Mouse (Mus musculus): Measurements from ENCODE around the gene Irgm2. TPM values are rescaled to one million over a fixed set of nuclear protein-coding genes. Genes with fewer than 3 reads are reported as not detected.

Gene Irgm2
- polyA plus RNA-seq (2012; rRNA removed): 2.0 and 2.4 TPM in 2 replicates

DNA sequence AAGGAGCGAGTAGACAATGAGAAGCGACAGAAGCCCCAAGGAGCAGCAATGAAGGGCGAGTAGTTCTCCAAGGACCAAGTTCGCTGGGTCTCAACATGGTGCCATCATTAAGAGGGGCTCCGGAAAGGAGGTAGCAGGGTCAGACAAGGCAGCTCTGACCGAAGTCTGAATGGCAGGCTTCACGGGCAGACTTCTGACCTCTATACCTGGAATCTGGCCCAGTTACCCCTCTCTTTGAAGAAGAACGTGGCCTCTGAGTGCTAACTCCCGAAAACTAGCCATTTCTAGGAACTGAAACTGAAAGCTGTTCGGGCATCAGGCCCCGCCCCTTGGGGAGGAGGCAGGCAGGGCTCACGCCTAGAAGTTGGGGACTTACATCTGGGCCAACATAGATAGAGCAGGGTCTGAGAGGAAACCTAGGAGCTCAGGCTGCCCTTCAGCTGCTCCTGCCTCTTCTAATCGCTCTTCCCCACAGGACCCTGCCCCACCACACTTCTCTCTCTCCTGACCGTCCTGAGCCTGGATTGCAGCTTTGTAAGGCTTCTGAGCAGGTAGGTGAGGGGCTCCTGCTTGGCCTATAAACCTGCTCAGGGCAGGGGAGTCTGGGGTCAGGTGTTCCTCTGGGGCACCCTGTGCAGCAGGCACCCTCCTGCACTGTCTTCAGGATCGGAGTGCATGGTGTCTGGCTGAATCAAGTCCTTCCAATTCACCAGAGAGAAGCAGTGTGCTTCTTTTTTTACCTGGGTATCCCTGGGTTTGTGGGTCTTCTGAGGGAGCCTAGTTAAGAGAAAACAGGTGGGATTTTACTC, at the start of gene Irgm2, which contains the start of gene Igtp:
Irgm2 (plus strand) TSS at position 390 of the 809 bp plus-strand sequence.
Igtp (plus strand) TSS at position 328 of the 809 bp plus-strand sequence.

DNA sequence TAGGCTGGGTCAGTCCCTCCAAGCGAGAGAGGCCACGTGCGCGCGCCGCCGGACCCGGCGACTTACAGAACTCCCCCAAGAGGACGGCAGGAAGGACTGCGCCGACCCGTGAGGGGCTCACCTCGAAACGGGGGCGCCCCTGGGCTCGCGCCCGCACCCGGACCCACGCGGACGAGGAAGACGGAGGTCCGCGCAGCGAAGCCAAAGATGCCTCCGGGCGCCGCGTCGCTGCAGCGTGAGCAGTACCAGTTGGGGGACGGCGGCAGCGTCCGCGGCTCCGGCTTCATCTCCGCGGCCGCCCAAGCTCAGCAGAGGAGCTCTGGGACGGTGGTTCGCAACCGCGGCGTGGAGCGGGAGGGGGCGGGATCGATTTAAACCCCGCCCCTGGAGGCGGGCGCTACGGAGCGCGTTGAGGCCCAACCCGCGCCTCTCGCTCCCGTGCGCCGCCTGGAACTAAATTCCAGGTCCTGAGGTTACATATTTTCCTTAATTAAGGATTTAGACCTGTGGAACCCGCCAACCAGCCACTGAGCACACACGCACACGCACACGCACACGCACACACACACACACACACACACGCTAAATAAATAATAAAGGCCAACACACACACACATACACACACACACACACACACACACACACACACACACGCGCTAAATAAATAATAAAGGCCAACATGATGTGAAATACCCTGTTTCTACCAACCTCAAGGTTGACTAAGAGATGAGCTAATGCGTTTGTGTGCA, 31.1 kb upstream of the Irgm2 start, which contains the start of gene Gemin5:
Gemin5 (minus strand) TSS at position 373 of the 749 bp plus-strand sequence.

DNA sequence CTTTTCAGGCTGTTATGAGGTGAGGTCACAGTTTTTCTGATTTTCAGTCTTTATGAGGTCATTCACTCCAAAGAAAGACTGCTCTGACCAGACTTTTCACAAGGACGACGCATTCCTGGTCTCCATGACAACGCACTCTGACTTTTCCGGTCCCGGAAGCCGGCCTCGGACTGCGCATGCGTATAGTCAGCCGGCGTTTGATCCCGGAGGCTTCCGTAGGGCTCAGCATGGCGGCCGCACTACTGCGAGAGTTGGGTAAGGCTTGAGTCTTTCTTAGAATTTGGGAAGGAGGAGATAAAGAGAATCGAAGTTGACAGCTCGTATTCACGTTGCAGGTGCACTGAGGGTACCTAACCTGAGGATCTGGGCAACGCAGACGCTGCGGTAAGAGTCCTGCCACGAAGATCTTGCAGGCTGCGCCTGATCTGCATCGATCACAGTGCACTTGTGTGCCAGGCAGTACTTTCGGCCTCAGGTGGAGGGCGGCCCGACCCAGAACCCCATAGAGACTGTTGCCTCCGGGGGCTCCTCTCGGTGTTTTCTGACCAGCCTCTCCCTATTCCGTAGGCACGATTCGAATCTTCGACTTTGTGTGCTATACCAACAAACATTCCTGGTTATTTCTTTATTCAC, 27.8 kb upstream of the Irgm2 start, which contains the start of gene Mrpl22:
Mrpl22 (plus strand) TSS at position 203 of the 633 bp plus-strand sequence.

Other genes starting within 250 kb of the Irgm2 start
- 45.5 and 48.0 TPM in 2 replicates for gene Larp1, start 190.6 kb upstream of the Irgm2 start, polyA plus RNA-seq (2012; rRNA removed)
- gene Gm12248, start 106.5 kb upstream of the Irgm2 start, polyA plus RNA-seq (2012; rRNA removed): not detected in 2 replicates
- 107 and 111 TPM in 2 replicates for gene Cnot8, start 95.5 kb upstream of the Irgm2 start, polyA plus RNA-seq (2012; rRNA removed)
- 11.3 and 12.1 TPM in 2 replicates for gene Gemin5, start 31.1 kb upstream of the Irgm2 start, polyA plus RNA-seq (2012; rRNA removed)
- gene Mrpl22, start 28.0 kb upstream of the Irgm2 start, polyA plus RNA-seq (2012; rRNA removed): 77.5 and 91.2 TPM in 2 replicates
- gene Igtp, start 62 bp upstream of the Irgm2 start, polyA plus RNA-seq (2012; rRNA removed): 2.6 and 4.7 TPM in 2 replicates
- 0.04 and 0.05 TPM in 2 replicates for gene 4930438A08Rik, start 75.2 kb downstream of the Irgm2 start, polyA plus RNA-seq (2012; rRNA removed)
- gene Zfp692, start 107.5 kb downstream of the Irgm2 start, polyA plus RNA-seq (2012; rRNA removed): 62.8 and 69.6 TPM in 2 replicates
- 35.2 and 38.3 TPM in 2 replicates for gene Zfp672, start 130.7 kb downstream of the Irgm2 start, polyA plus RNA-seq (2012; rRNA removed)
- gene Sh3bp5l, start 131.1 kb downstream of the Irgm2 start, polyA plus RNA-seq (2012; rRNA removed): 38.0 and 39.2 TPM in 2 replicates
- 0.11 and 0.13 TPM in 2 replicates for gene Lypd8, start 179.4 kb downstream of the Irgm2 start, polyA plus RNA-seq (2012; rRNA removed)
- not detected in 2 replicates for gene 1810065E05Rik, start 221.5 kb downstream of the Irgm2 start, polyA plus RNA-seq (2012; rRNA removed)
- not detected in 2 replicates for gene Gm12253, start 232.9 kb downstream of the Irgm2 start, polyA plus RNA-seq (2012; rRNA removed)